Mouse (Mus musculus) retina, embryonic 14.5 days (tissue): ENCODE data around the gene Nop9.

Experiments used
- DNase-seq: peaks from one replicate; pipeline ENCODE4 v3.0.0-alpha.2; 2015; ENCODE audit warnings: low spot score

Nop9 gene

DNA sequence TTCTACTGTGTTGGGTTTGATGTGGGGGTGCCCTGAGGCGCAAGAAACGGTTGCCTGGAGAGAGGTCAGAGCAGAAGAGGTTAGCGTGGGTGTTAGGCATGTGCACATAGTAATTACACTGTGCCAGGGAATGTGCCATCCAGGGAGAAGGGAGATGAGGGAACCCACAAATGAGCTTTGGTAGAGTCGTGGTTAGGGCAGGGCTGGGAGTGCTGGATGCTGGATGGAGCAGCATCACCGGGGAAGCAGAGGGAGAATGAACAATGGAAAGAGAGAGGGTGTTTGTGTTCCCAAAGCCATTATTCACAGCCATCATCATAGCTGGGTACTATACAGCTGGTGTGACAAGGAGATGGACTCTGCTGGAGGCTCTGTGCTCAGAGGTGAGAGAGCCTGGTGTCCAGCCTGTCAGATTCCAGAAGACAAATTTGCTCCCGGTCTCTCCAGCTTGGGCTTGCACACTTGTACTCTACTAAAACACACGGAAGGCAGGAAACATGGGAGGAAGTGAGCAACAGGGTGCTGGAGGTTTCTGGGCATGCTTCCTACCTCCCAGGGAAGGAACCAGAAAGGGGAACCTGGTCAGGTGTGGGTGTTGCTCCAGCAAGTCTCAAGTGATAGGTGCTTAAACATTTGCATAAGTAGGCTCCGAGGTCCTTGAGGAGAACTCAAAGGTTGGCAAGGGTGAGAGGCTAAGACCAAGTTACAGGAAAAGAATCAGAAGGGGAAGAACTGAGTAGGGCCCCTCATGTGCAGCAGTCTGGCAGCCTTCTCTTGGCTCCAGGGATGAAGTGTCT lies 17.4 kb upstream of the Nop9 start:
- DNase-seq = no peak

DNA sequence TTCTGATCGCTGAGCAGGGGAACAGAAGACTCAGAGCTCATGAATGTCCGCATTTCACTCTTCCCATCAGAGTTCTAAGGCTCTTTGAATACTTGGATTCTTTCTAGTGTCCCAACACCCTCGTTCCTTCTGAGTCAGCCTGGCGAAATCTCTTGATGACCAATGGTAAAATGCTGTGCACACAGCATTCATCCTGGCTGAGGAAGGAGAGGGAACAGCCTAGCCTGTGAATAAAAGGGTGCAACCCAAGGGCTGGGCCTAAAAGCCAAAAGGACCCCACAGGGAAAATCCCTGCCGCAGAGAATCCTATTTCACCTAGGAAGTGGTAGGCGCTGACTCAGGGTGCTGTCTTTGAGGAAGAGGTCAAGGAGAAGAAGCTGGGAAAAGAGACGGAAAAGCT lies 15.4 kb upstream of the Nop9 start:
- no peak for DNase-seq

- no peak for DNase-seq
Measured at GRCm38 (mm10) chr14:55730531-55731032, 14.9 kb upstream of the Nop9 start.

DNA sequence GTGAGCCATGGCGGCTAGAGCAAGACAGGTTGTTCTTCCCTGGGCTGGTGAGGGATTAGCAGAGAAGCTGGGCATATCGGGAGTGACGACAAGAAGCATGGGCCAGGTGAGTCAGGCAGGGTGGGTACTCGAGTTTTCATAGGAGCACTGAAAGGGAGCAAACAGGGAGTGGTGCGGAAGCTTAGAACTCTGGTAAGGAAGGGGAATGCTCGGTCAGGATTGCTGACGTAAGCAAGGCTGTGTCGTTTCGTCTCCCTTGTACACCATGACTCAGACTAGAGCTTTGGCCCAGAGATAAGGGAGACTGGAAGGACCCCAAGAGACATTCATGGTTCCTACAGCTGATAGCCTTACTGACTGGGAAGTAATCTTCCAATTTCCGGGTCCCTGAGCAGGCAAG lies 11.6 kb upstream of the Nop9 start:
- DNase-seq = no peak

- DNase-seq = no peak
Measured at GRCm38 (mm10) chr14:55734869-55735268, 10.6 kb upstream of the Nop9 start.

- DNase-seq = no peak
Measured at GRCm38 (mm10) chr14:55735334-55735733, 10.2 kb upstream of the Nop9 start.

DNA sequence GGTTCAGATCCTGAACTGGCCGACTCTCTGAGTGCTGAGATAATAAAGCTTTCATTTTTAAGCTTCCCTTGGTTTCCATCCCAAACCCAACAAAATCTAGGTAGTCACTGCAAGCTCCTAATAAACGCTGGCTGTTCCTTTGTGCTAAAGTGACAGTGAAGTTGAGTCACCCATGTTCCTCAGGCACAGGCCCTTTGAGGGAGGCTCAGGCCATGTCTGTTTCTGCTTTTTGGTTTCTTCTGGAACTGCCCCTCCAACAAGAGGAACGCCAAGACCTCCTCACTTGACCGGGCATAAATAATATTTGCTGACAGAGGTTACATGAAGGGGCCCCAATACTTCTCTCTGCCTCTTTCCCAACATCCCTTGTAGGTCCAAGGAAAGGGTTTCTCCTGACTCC lies 9.7 kb upstream of the Nop9 start:
- DNase-seq = no peak

DNA sequence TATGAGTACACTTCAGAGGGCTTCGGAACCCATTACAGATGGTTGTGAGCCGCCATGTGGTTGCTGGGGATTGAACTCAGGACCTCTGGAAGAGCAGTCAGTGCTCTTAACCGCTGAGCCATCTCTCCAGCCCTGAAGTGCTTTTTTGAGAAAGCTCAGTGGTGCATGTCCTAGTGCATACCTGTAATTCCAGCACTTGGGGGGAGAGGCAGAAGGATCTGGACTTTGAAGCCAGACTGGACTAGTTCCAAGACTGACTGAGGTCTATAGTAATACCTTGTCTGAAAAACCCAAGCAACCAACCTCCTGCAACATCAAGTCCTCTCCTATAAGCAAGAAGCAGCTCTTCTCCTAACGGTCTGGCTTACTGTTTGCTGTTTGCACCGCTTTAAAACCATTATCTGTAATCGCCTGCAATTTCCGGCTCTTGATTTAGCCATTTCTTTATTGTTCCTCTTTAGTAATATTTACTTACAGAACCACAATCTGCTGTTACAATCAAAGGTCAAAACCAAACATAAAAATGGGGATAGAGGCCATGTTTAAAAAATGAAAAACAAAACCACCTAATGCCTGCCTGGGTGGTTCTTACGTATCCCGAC lies 8.3 kb upstream of the Nop9 start:
- DNase-seq = no peak

- DNase-seq = peak; percentile 95
Measured at GRCm38 (mm10) chr14:55743711-55744110, 1.8 kb upstream of the Nop9 start.

DNA sequence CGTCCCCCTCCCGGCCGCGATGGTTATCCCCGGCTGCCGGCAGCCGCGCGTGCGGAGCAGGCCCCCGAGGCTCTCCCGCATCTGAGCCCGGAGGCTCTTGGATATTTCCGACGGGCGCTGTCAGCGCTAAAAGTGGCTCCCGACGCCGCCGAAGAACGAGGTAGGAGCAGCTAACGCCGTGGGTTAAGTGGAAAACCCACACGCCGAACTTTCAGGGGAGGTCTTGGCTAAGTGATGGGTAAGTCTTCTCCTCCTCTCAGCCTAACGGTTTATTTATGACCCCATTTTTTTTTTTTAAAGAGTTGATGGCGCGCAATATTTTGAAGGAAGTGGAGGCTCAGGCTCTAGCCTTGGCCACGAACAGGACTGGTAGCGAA lies 356 bp downstream of the Nop9 start:
- no peak for DNase-seq

- DNase-seq = no peak
Measured at GRCm38 (mm10) chr14:55747051-55747847, 1.8 kb downstream of the Nop9 start.

DNA sequence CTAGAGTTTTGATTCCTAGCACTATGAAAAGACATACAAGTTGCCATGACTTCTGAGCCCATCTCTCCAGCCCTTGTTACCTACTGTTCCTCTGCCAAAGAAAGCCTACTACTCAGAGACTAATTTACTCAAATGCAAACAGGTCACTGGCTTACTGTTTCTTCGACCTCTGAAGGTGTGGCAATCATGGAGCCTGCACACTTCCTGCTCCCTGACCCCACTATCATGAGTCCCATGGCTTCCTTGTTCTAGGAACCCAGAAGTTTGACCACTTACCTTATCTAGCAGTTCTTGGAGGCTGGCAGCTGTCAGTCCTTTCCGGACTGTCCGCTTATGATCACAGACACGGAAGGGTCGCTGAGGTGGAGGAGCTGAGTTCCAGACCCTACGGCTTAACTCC lies 12.1 kb downstream of the Nop9 start:
- DNase-seq = no peak

- peak; percentile 83 for DNase-seq
Measured at GRCm38 (mm10) chr14:55758363-55758784, 12.9 kb downstream of the Nop9 start, which contains the start of gene Cideb. Gene Cideb (minus strand): TSS chr14:55758458.

DNA sequence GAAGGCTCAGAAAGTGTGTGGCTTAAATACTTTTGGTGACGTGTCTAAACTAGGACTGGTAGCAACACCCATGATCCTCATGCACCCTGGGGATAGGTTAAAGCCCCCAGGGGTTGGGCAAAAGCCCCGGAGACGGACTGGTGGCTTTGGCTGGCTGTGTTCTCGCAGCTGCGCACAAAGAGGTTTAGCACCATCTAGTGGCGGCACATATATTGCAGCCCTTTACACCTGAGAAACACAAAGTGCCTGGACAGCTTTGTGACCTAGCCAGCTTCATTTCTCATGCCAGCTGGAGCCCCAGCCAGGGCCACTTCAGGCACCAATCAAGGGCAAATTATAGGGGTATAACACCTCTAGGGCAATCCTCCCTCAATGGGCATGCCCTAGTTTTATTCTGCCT lies 14.7 kb downstream of the Nop9 start:
- DNase-seq = peak; percentile 91

- DNase-seq = no peak
Measured at GRCm38 (mm10) chr14:55761163-55761562, 15.7 kb downstream of the Nop9 start, which contains the start of gene Ltb4r2. Gene Ltb4r2 (plus strand): TSS chr14:55761428.

- peak; percentile 67 for DNase-seq
Measured at GRCm38 (mm10) chr14:55762001-55762821, 16.7 kb downstream of the Nop9 start.

DNA sequence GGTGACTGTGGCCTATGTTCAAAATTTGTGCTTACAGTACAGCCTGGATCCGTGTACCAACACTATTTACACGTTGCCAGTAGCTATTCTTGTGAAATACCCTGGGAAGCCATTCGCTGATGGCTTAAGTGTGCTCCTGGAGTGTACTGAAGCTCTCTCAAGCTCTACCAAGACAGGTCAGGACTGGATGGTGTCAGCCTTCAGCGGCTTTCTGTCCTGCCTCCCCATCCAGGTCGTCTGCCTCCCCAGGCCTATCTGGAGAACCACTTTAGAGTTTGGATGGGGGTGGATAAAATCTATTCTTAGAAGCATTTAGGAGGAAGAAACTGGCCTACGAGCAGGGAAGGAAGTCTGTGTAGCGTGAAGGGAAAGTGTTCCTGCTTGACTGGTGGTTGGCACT lies 17.7 kb downstream of the Nop9 start:
- no peak for DNase-seq

GRCm38 (mm10) chr14:55765696-55766095 lies 20.2 kb downstream of the Nop9 start, which contains the start of gene Ltb4r1:
Gene Ltb4r1 (plus strand): TSS chr14:55765962.
- no peak for DNase-seq

GRCm38 (mm10) chr14:55767519-55768414 lies 22.3 kb downstream of the Nop9 start:
- DNase-seq = peak; percentile 68

DNA sequence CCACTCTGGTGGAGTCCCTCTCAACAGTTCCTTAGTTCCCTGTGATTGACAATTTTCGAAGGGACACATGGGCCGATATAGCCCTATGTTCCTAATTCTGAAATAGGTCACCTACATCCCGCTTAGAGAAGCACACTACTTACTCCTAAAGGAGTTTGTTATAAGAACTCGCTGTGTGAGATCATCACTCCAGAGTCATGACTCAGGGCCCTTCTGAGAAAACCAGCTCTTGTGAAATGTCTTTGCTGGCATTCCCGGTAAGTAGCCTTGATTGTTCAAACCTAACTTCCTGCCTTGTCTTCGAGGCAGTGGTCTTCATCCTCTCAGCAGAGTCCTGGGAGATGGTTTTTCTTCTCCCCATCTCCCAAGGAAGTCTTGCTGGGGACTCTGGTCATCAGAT lies 23.1 kb downstream of the Nop9 start:
- no peak for DNase-seq
